In genomic region chr4:151516998-151517799, GRCm38 (mm10) we compare ENCODE assay signal across 9 mouse cellular contexts.
DNase-seq lines count a peak whose midpoint lies in the region; ATAC-seq and TF ChIP-seq lines count a peak whose summit lies in the region.
"Had no signal": no experiment of that assay in that cellular context is flagged by ENCODE, and none has a peak within 500 bp of the region (broad histone marks: within the 10 kb centered on the region; RNA-seq: fewer than 3 reads in every experiment).

No protein-coding gene starts in this region.

- WGBS in neural tube, embryonic 12.5 days = 27% methylated on average over 11 of the region's 11 CpGs
- WGBS in limb, embryonic 14.5 days = 22% methylated on average over 11 of the region's 11 CpGs
- 13% methylated on average over 11 of the region's 11 CpGs for WGBS in stomach, embryonic 16.5 days

- no peak overlapping the region for H3K4me3 ChIP-seq in neural tube, embryonic 12.5 days
- no peak overlapping the region for H3K4me3 ChIP-seq in limb, embryonic 14.5 days (replicated peaks; ENCODE audit: low read length)
- no peak overlapping the region for H3K4me3 ChIP-seq in stomach, embryonic 16.5 days (replicated peaks; ENCODE audit: low read length)
- H3K4me3 ChIP-seq: layer of hippocampus, adult 2 months had no signal

- H3K9ac ChIP-seq in neural tube, embryonic 12.5 days = no peak overlapping the region
- H3K9ac ChIP-seq in limb, embryonic 14.5 days (ENCODE audit: low read depth, low read length, severe bottlenecking) = no peak overlapping the region
- no peak overlapping the region for H3K9ac ChIP-seq in stomach, embryonic 16.5 days (ENCODE audit: low read length)

- peak; percentile 25; the same call in 1 of the 2 replicates for ATAC-seq in neural tube, embryonic 12.5 days (ENCODE audit: low FRiP score, low read depth)
- ATAC-seq in limb, embryonic 14.5 days (ENCODE audit: low FRiP score, low read depth) = peak; percentile 85
- peak; percentile 54 for ATAC-seq in stomach, embryonic 16.5 days (ENCODE audit: insufficient read depth, low FRiP score)

- DNase-seq in adrenal gland, postnatal 14 days = peak; percentile 12
- DNase-seq in adrenal gland, postnatal 10 days = no peak
- DNase-seq in neural tube, embryonic 10.5 days (ENCODE audit: extremely low spot score, low spot score) = no peak
- DNase-seq in limb, embryonic 14.5 days (ENCODE audit: low spot score) = peak; percentile 81
- no peak for DNase-seq in adrenal gland, postnatal 36 days
- no peak for DNase-seq in adrenal gland, adult 18-20 months (ENCODE audit: low spot score in 2 of 2)

- no peaks in the 10 kb centered on the region for H3K36me3 ChIP-seq in neural tube, embryonic 12.5 days
- H3K36me3 ChIP-seq in limb, embryonic 14.5 days (ENCODE audit: control insufficient read depth, insufficient read depth, low read length) = no peaks in the 10 kb centered on the region
- no peaks in the 10 kb centered on the region for H3K36me3 ChIP-seq in stomach, embryonic 16.5 days (ENCODE audit: control insufficient read depth, insufficient read depth, low read length)

- H3K4me1 ChIP-seq in neural tube, embryonic 12.5 days = peaks cover 26% of the 10 kb centered on the region
- peaks cover 9% of the 10 kb centered on the region; the same call in 1 of the 2 replicates for H3K4me1 ChIP-seq in limb, embryonic 14.5 days (ENCODE audit: control insufficient read depth, insufficient read depth, low read length)
- peaks cover 13% of the 10 kb centered on the region; the same call in 1 of the 2 replicates for H3K4me1 ChIP-seq in stomach, embryonic 16.5 days (ENCODE audit: control insufficient read depth, insufficient read depth, low read length)

- no peak for TF ChIP-seq POLR2A in limb, embryonic 14.5 days (IDR thresholded peaks at IDR 0.05; ENCODE audit: borderline replicate concordance, extremely low read depth, insufficient read depth, insufficient read length)

- no peaks in the 10 kb centered on the region for H3K27me3 ChIP-seq in neural tube, embryonic 12.5 days (replicated peaks)
- no peaks in the 10 kb centered on the region for H3K27me3 ChIP-seq in limb, embryonic 14.5 days (ENCODE audit: control insufficient read depth, insufficient read depth, low read length)
- no peaks in the 10 kb centered on the region for H3K27me3 ChIP-seq in stomach, embryonic 16.5 days (ENCODE audit: control insufficient read depth, insufficient read depth, low read length)

- H3K27ac ChIP-seq in neural tube, embryonic 12.5 days = no peak overlapping the region
- H3K27ac ChIP-seq in limb, embryonic 14.5 days (replicated peaks; ENCODE audit: low read depth, low read length) = no peak overlapping the region
- H3K27ac ChIP-seq in stomach, embryonic 16.5 days (ENCODE audit: low read length) = peak overlapping the region; percentile 39; the same call in 1 of the 2 replicates
- H3K27ac ChIP-seq: layer of hippocampus, adult 2 months had no signal

- H3K4me2 ChIP-seq in neural tube, embryonic 12.5 days (replicated peaks) = no peak overlapping the region
- no peak overlapping the region for H3K4me2 ChIP-seq in limb, embryonic 14.5 days (replicated peaks; ENCODE audit: low read depth, low read length, severe bottlenecking)
- H3K4me2 ChIP-seq in stomach, embryonic 16.5 days (ENCODE audit: low read depth, low read length) = no peak overlapping the region

- H3K9me3 ChIP-seq in neural tube, embryonic 12.5 days = no peaks in the 10 kb centered on the region
- H3K9me3 ChIP-seq in limb, embryonic 14.5 days (ENCODE audit: control insufficient read depth, low read length) = no peaks in the 10 kb centered on the region
- H3K9me3 ChIP-seq in stomach, embryonic 16.5 days (replicated peaks; ENCODE audit: control insufficient read depth, low read length) = no peaks in the 10 kb centered on the region

Comparison
In these comparisons a context has a peak if more than half of its experiments do, and no peak if none do; other contexts are left out.
1. DNase-seq: peak in adrenal gland, postnatal 14 days (single experiment) and limb, embryonic 14.5 days (single experiment); none in adrenal gland, postnatal 10 days (single experiment), neural tube, embryonic 10.5 days (single experiment), adrenal gland, postnatal 36 days (0 of 2) and adrenal gland, adult 18-20 months (0 of 2).
2. ATAC-seq: peak in every context shown above with its lines; median percentile 85 in limb, embryonic 14.5 days; 54 in stomach, embryonic 16.5 days; 25 in neural tube, embryonic 12.5 days.